Mouse (Mus musculus) forebrain, embryonic 14.5 days (tissue): ENCODE data around the gene Nme3. TPM values are rescaled to one million over a fixed set of nuclear protein-coding genes. Genes with fewer than 3 reads are reported as not detected.
"Not testable (repeated sequence)": the region's sequence is repeated elsewhere in the genome, so short reads cannot be mapped to it uniquely, and the experiment has no call there.

ENCODE experiments used
- ATAC-seq: fragments of 200-750 bp; cut with Nextera tagmentation; 2 replicates; pipeline ENCODE4 v1.8.0; 2017; ENCODE audit warnings: mild to moderate bottlenecking, moderate library complexity
- DNase-seq: peaks from one replicate; pipeline ENCODE4 v3.0.0-alpha.2; 2015; ENCODE audit warnings: low spot score
- H3K27ac ChIP-seq: fragments of 300-500 bp; sonication (generic); 2 replicates; pipeline ENCODE4 v1.5.1; 2014; ENCODE audit warnings: low read depth, mild to moderate bottlenecking, control low read depth, low read length, moderate library complexity
- H3K27me3 ChIP-seq: fragments of 300-500 bp; sonication (generic); replicated peaks from 2 replicates; pipeline ENCODE4 v1.6.1; 2014; ENCODE audit warnings: low read length, control low read depth, mixed read lengths; ENCODE audit not compliant: control insufficient read depth, insufficient read depth
- H3K36me3 ChIP-seq: fragments of 300-500 bp; sonication (generic); 2 replicates; pipeline ENCODE4 v1.6.1; 2014; ENCODE audit warnings: low read length, control low read depth; ENCODE audit not compliant: control insufficient read depth, insufficient read depth
- H3K4me1 ChIP-seq: fragments of 300-500 bp; sonication (generic); 2 replicates; pipeline ENCODE4 v1.6.1; 2014; ENCODE audit warnings: antibody characterized with exemption, low read length, control low read depth; ENCODE audit not compliant: control insufficient read depth, insufficient read depth
- H3K4me2 ChIP-seq: fragments of 300-500 bp; sonication (generic); 2 replicates; pipeline ENCODE4 v1.6.1; 2014; ENCODE audit warnings: mild to moderate bottlenecking, control low read depth, low read length
- H3K4me3 ChIP-seq: fragments of 300-500 bp; sonication (generic); 2 replicates; pipeline ENCODE4 v1.5.1; 2014; ENCODE audit warnings: low read depth, low read length, control low read depth
- H3K9ac ChIP-seq: fragments of 300-500 bp; sonication (generic); 2 replicates; pipeline ENCODE4 v1.6.1; 2014; ENCODE audit warnings: mild to moderate bottlenecking, low read length, control low read depth, moderate library complexity
- H3K9me3 ChIP-seq: fragments of 300-500 bp; sonication (generic); replicated peaks from 2 replicates; pipeline ENCODE4 v1.6.1; 2016; ENCODE audit warnings: low read length, control low read depth, mixed read lengths; ENCODE audit not compliant: control insufficient read depth
- WGBS: fragments of 180-500 bp; shearing (Covaris S2); extraction: QIAGEN DNeasy Blood & Tissue Kit; methylation state at CpG from one replicate; pipeline ENCODE4 v1.1.7; 2014; 5-methylcytosine and 5-hydroxymethylcytosine counted together
- polyA plus RNA-seq: library from polyadenylated mRNA; unstranded; fragments of >200 nt; fragmentation: Nextera tagmentation; extraction: Ambion mirVana; gene quantifications from 2 replicates; pipeline ENCODE4 v1.2.1, GENCODE M21; 2014

Gene Nme3
- polyA plus RNA-seq, 1 experiment from 2014 or later = 93.4 TPM

DNA sequence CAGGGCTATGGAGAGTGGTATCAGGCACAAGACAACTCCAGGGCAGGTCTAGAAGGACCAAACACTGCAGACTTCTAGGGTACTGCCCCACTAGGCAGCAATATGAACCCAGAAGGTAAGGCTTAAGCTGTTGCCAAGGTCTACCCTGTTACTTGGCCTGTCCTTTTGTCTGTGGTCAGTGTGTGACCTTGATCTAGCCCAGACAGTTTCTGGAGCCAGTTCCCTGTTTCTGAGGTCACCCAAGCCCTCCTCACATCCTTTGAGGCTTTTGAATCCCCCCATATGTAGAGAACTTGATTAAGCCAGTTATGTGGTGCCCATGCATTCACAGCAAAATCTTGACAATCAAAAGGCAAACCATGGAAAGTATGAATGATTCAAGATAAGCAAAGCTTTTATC is 39.4 kb downstream of the Nme3 start:
- peaks cover 17% of the 10 kb centered on the region for H3K4me1 ChIP-seq
- DNase-seq (no peak), ATAC-seq (no peak)
- H3K27ac ChIP-seq = no peak overlapping the region
- H3K9ac ChIP-seq = peak overlapping the region; percentile 94
- no peaks in the 10 kb centered on the region for H3K9me3 ChIP-seq
- H3K27me3 ChIP-seq = no peaks in the 10 kb centered on the region
- H3K4me3 ChIP-seq = peak overlapping the region; percentile 93
- H3K4me2 ChIP-seq = peak overlapping the region; percentile 86
- H3K36me3 ChIP-seq = 0 out of 2 replicates have a peak, but pooled peaks cover 4% of the 10 kb centered on the region

GRCm38 (mm10) chr17:24936259-24937237 is 40.2 kb downstream of the Nme3 start, which contains the start of gene Mapk8ip3:
TSS of gene Mapk8ip3 (minus strand) at chr17:24936977.
- Histone ChIP-seq H3K9ac (peak within 1 kb of the TSS; percentile 94), H3K36me3 (0 out of 2 replicates have a peak, but pooled peaks cover 9% of the 10 kb centered on the region), H3K9me3 (no peaks in the 10 kb centered on the region), H3K4me2 (peak within 1 kb of the TSS; percentile 86), H3K4me3 (peak within 1 kb of the TSS; percentile 93), H3K27ac (peak within 1 kb of the TSS; percentile 80), H3K4me1 (peaks cover 17% of the 10 kb centered on the region), H3K27me3 (no peaks in the 10 kb centered on the region)
- DNase-seq (peak; percentile 96), ATAC-seq (peak; percentile 99)
- under 1% methylated on average over 78 of the region's 78 CpGs for WGBS

GRCm38 (mm10) chr17:24937266-24937665 is 41.0 kb downstream of the Nme3 start:
- Histone ChIP-seq H3K9ac (peak overlapping the region; percentile 94), H3K4me1 (peaks cover 17% of the 10 kb centered on the region), H3K27ac (peak overlapping the region; percentile 80), H3K27me3 (no peaks in the 10 kb centered on the region), H3K36me3 (0 out of 2 replicates have a peak, but pooled peaks cover 11% of the 10 kb centered on the region), H3K4me3 (peak overlapping the region; percentile 93), H3K9me3 (no peaks in the 10 kb centered on the region), H3K4me2 (peak overlapping the region; percentile 86)
- WGBS = 45% methylated on average over 6 of the region's 6 CpGs
- no peak for ATAC-seq
- no peak for DNase-seq

GRCm38 (mm10) chr17:24942453-24942852 is 46.2 kb downstream of the Nme3 start:
- H3K27me3 ChIP-seq, H3K9ac ChIP-seq, H3K9me3 ChIP-seq, H3K4me2 ChIP-seq, H3K27ac ChIP-seq, H3K4me3 ChIP-seq, H3K4me1 ChIP-seq: not testable (repeated sequence)
- peak; percentile 68; the same call in 1 of the 2 replicates for ATAC-seq
- 17% methylated on average over 2 of the region's 2 CpGs for WGBS
- DNase-seq = peak; percentile 26
- H3K36me3 ChIP-seq = peaks cover 50% of the 10 kb centered on the region

DNA sequence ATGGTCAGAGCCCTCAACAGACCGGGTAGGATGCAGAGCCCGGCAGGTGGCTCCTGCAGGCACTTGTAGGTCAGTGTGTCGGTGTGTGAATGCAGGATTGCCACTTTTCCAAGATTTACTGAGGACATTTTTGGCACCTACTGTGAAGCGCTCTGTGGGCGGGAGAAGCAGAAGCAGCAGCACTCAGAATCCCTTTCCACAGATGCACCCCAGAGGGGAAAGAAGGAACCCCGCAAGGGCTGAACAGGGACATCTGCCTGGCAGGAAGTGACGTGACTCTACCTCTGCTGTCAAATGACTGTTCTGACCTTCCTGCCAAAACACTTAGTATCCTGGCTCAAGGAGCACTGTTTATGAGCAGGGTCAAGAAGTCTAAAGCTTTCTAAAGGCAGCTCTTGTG is 46.7 kb downstream of the Nme3 start:
- peaks cover 55% of the 10 kb centered on the region for H3K36me3 ChIP-seq
- ATAC-seq (no peak), DNase-seq (no peak)
- no peak overlapping the region for H3K9ac ChIP-seq
- 91% methylated on average over 7 of the region's 7 CpGs for whole genome bisulfite sequencing
- no peaks in the 10 kb centered on the region for H3K27me3 ChIP-seq
- H3K4me1 ChIP-seq = no peaks in the 10 kb centered on the region
- no peak overlapping the region for H3K4me2 ChIP-seq
- H3K4me3 ChIP-seq = no peak overlapping the region
- H3K27ac ChIP-seq = no peak overlapping the region
- H3K9me3 ChIP-seq = no peaks in the 10 kb centered on the region

- H3K4me3 ChIP-seq, H3K9me3 ChIP-seq, H3K4me1 ChIP-seq, H3K27ac ChIP-seq, H3K4me2 ChIP-seq, DNase-seq, H3K9ac ChIP-seq, H3K27me3 ChIP-seq, ATAC-seq: not testable (repeated sequence)
- WGBS = 75% methylated on average over 1 of the region's 1 CpGs
- H3K36me3 ChIP-seq = peaks cover 61% of the 10 kb centered on the region
These were observed 47.3 kb downstream of the Nme3 start for GRCm38 (mm10) chr17:24943589-24943988.

Other genes with a start within 250 kb of the Nme3 start
- gene Slc9a3r2, start 246.2 kb upstream of the Nme3 start, polyA plus RNA-seq = 22.4 and 31.3 TPM in 2 replicates
- gene Npw, start 238.0 kb upstream of the Nme3 start, polyA plus RNA-seq = not detected in 2 replicates
- 14.9 and 19.7 TPM in 2 replicates for gene Zfp598, start 226.8 kb upstream of the Nme3 start, polyA plus RNA-seq
- gene Syngr3, start 206.5 kb upstream of the Nme3 start, polyA plus RNA-seq = 105 and 136 TPM in 2 replicates
- 36.5 and 37.7 TPM in 2 replicates for gene Gfer, start 200.3 kb upstream of the Nme3 start, polyA plus RNA-seq
- 2.2 and 2.4 TPM in 2 replicates for gene Noxo1, start 200.3 kb upstream of the Nme3 start, polyA plus RNA-seq
- gene Tbl3, start 188.8 kb upstream of the Nme3 start, polyA plus RNA-seq = 85.3 and 86.1 TPM in 2 replicates
- not detected in 2 replicates for gene Rnf151, start 178.4 kb upstream of the Nme3 start, polyA plus RNA-seq
- gene Rps2, start 178.4 kb upstream of the Nme3 start, polyA plus RNA-seq = 888 and 1,063 TPM in 2 replicates
- 301 and 312 TPM in 2 replicates for gene Ndufb10, start 172.0 kb upstream of the Nme3 start, polyA plus RNA-seq
- not detected in 2 replicates for gene Rpl3l, start 168.7 kb upstream of the Nme3 start, polyA plus RNA-seq
- gene Msrb1, start 159.9 kb upstream of the Nme3 start, polyA plus RNA-seq = 25.3 TPM in 2 replicates
- 0.20 TPM in 1 of 2 replicates, not detected in the other for gene Hs3st6, start 143.5 kb upstream of the Nme3 start, polyA plus RNA-seq
- gene Meiob, start 92.2 kb upstream of the Nme3 start, polyA plus RNA-seq = not detected in 2 replicates
- 49.7 and 52.8 TPM in 2 replicates for gene Hagh, start 56.4 kb upstream of the Nme3 start, polyA plus RNA-seq
- gene Fahd1, start 46.1 kb upstream of the Nme3 start, polyA plus RNA-seq = 18.4 and 19.2 TPM in 2 replicates
- 0.17 and 0.25 TPM in 2 replicates for gene Igfals, start 30.5 kb upstream of the Nme3 start, polyA plus RNA-seq
- 89.6 and 96.1 TPM in 2 replicates for gene Nubp2, start 10.2 kb upstream of the Nme3 start, polyA plus RNA-seq
- gene Spsb3, start 9.9 kb upstream of the Nme3 start, polyA plus RNA-seq = 78.3 and 85.0 TPM in 2 replicates
- 18.2 and 23.3 TPM in 2 replicates for gene Eme2, start 1.4 kb upstream of the Nme3 start, polyA plus RNA-seq
- gene Mrps34, start 1.4 kb upstream of the Nme3 start, polyA plus RNA-seq = 73.5 and 78.4 TPM in 2 replicates
- gene Mapk8ip3, start 40.5 kb downstream of the Nme3 start, polyA plus RNA-seq = 49.9 and 76.1 TPM in 2 replicates
- 73.4 and 81.1 TPM in 2 replicates for gene Jpt2, start 64.2 kb downstream of the Nme3 start, polyA plus RNA-seq
- 5.4 and 7.5 TPM in 2 replicates for gene Cramp1l, start 119.3 kb downstream of the Nme3 start, polyA plus RNA-seq
- 16.1 and 20.4 TPM in 2 replicates for gene Ift140, start 119.6 kb downstream of the Nme3 start, polyA plus RNA-seq
- gene Tmem204, start 187.1 kb downstream of the Nme3 start, polyA plus RNA-seq = 11.8 and 13.6 TPM in 2 replicates
- 27.3 and 40.0 TPM in 2 replicates for gene Telo2, start 219.5 kb downstream of the Nme3 start, polyA plus RNA-seq
- gene Ptx4, start 224.3 kb downstream of the Nme3 start, polyA plus RNA-seq = 0.17 TPM in 1 of 2 replicates, not detected in the other
- 18.9 and 25.0 TPM in 2 replicates for gene Clcn7, start 236.9 kb downstream of the Nme3 start, polyA plus RNA-seq